Mouse (Mus musculus): Measurements from ENCODE around the gene Lrba.

Gene Lrba

DNA sequence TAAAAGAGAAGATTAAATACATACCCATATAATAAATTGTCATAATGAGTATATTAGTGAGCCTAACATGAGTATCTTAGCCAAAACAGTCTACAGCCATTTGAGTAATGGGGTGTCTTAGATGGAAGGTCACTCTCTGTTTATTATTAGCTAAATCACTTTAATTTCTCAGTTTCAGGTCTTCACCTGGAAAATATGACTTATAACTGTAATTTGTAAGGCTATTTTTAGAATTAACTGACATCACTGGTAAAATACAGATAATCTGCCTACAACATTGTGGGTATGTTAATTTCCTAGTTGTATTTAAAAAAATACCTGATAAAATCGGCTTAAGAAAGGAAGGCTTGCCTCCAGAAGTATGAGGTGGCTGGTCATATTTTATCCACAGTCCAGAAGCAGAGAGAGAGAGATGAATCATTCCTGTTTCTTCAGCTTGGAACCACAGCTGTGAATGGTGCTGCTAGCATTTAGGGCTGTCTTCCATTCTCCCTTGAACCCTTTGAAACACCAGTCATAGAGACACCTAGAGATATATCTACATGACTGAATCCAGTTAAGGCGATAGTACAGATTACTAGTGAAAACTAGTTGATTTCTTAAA, 294.1 kb downstream of the Lrba start:
- DNase-seq (ENCODE audit: low read depth): no peak

DNA sequence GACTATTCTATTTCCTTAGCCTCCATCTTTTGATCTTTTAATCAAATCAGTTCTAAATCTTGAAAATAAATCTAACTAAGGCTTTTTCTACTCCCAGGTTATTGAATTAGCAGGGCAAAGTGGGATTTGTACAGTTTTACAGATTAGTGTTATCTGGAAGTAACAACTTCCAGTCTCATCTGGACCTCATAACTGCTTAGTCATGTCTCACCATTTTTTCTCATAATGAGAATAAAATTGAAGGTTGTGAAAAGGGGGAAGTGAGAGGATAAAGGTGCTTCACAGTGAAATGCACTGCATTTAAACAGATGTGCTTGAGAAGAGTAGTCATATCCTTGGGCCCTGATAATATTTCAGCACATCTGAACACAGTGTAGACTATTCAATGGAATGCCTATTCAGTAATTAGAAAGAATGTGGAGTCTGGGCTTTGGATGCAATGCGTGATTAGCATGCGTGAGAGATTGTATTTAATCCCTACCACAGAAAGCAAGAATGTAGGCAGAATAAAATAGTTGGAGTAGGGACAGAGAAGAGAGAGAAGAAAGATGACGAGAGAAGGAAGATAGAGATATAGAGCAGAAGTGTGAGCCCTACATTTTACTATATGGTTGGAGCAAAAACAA, 298.5 kb downstream of the Lrba start:
- DNase-seq (ENCODE audit: low read depth): no peak

DNA sequence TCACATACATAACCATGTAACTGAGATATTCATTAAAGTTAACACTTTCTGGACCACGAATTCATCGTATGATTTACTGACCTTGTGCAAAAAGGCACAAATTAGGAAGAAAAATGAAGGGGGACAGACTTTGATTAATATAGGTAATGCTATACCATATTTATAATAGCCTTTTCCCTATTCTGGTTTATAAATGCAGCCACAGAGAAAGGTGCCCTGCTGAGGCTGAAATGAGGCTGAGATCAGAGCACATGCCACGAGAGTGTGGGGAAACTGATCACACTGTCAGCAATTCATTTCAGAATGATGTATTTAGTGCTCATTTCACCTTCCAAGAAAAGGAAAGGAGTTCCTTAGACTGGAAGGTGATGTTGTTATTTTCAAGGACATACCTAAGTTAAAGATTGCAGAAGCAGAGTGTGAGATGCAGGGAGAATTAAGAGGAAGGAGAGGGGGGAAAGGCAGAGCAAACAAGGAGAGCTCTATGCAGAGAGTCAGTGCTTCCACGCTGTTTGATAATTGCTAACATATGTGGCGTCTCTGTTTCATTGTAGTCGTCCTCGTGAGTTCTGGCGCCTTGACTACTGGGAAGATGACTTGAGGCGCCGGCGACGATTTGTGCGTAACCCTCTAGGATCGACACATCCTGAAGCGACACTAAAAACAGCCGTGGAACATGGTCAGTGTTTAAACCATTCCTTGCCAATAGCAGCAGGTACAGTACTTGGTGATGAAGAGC, 307.2 kb downstream of the Lrba start:
- no peak for DNase-seq (ENCODE audit: low read depth)

GRCm38 (mm10) chr3:86536751-86537150, 312.3 kb downstream of the Lrba start:
- no peak for DNase-seq (ENCODE audit: low read depth)

DNA sequence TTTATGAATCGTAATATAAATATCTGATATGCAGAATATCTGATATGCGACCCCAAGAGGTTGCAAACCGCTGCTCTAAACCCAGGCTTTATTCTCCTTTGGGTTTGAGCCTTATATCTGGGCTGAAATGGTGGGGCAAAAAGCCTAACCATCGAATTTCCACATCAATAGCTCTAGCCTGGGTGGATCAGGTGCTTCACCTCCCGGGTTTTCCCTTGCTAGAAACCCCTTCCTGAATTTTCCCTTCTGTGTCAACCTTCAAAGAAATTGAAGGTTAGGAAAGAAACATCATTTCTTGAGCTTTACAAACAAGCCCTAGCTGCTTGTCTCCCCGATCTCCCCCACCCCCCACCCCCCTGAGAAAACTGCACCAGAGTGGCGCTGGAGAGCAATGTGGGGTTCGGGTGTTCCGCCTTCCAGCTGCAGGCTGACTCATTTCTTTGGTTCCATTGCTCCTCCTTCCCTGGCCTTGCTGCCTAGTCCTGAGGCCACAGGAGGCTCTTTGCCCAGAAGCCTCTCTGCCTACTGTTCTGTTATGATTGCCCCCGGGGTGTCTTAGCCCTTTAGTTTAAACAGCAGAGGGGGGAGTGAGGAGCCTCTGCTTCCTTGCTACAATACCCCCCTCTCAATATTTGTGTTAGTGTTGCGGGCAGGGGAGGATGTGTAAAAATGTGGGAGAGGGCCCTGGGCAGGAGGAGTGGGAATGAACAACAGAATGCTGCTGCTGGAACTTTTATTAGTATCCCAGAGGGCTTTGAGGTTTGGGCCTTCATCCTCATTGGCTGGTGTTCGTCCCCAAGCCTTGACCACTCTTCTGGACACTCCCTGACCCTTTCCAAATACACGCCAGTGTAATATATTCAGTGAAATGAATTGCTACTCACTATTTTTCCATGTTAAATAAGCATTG, 314.4 kb downstream of the Lrba start:
- peak; percentile 84 for DNase-seq (ENCODE audit: low read depth)

DNA sequence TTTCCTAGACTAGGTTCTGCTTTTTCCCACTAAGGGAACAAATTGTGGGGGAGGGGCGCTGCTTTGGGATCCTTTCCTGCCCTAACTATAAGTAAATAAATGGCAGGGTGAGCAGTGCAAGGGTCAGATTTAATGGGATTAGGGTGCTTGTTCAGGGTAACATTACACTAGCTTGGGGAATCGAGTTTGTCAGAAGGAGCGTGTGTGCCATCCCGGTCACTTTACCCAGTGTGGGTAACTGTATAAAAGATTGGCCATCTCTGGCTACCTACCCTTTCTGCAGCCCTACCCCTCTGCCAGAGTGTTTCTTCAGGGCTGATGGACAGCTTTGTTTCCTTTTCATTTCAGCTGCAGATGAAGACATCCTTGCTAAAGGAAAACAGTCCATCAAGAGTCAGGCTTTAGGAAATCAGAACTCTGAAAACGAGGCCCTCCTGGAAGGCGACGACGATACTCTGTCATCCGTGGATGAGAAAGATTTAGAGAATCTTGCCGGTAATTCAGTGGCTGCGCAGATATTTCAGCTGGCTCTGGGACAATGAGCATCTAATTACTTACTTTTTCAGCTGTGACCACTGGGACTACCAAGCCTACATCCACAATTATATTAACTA, 315.2 kb downstream of the Lrba start:
- no peak for DNase-seq (ENCODE audit: low read depth)

GRCm38 (mm10) chr3:86541074-86541614, 316.7 kb downstream of the Lrba start:
- no peak for DNase-seq (ENCODE audit: low read depth)

DNA sequence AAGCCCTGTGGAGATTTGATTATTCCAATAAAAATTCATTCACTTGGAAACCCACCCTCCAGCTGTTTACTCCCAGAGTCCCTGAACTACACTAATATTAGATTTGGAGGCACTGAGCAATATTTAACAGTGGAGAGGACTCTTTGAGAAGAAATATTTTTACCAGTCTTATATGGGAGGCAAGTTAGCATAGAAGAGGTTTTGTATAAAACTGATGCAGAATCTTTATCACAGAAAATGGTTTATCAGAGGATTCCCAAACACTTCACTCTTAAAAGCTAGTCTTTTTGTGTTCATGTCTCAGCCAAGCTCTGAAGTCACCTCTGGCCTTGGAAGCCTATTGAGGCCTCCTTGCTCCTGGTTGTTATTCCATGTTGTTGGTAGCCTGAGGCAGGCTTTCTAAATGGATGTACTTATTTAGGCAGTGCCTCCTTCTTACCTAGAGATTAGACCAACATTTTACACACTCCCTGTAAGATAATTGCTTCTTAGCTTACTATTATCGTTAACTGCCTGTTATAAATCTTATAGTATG, 317.4 kb downstream of the Lrba start:
- no peak for DNase-seq (ENCODE audit: low read depth)

GRCm38 (mm10) chr3:86544785-86545184, 320.3 kb downstream of the Lrba start:
- peak; percentile 63 for DNase-seq (ENCODE audit: low read depth)

GRCm38 (mm10) chr3:86545945-86546344, 321.5 kb downstream of the Lrba start:
- DNase-seq (ENCODE audit: low read depth): no peak

- peak; percentile 77 for DNase-seq (ENCODE audit: low read depth)
These were observed 322.2 kb downstream of the Lrba start for GRCm38 (mm10) chr3:86546471-86547250.

DNA sequence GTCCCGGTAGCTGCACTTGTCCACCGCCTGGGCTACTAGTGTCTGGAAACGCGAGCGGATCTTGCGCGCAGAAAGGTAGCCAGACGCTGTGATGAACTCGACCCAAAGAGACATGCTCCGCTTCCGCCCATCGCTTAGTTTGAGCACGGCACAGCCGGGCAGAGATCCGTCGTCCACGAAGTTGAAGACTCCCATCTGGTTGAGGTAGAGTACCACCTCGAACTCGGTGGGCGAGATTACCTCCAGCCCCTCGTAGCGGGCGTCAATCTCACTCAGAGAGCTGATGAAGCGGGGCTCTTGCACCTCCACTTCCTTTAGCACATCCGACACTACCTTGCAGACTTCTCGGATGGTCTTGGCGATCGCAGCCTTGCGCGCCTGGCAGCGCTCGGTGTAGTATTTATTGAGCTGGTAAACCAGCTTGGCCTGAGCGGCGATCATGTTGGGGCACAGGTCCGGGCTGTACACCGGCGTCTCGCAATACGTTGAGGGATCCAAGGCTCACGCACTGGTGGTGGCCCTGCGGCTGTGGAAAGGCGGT, 322.8 kb downstream of the Lrba start:
- DNase-seq (ENCODE audit: low read depth): peak; percentile 45

DNA sequence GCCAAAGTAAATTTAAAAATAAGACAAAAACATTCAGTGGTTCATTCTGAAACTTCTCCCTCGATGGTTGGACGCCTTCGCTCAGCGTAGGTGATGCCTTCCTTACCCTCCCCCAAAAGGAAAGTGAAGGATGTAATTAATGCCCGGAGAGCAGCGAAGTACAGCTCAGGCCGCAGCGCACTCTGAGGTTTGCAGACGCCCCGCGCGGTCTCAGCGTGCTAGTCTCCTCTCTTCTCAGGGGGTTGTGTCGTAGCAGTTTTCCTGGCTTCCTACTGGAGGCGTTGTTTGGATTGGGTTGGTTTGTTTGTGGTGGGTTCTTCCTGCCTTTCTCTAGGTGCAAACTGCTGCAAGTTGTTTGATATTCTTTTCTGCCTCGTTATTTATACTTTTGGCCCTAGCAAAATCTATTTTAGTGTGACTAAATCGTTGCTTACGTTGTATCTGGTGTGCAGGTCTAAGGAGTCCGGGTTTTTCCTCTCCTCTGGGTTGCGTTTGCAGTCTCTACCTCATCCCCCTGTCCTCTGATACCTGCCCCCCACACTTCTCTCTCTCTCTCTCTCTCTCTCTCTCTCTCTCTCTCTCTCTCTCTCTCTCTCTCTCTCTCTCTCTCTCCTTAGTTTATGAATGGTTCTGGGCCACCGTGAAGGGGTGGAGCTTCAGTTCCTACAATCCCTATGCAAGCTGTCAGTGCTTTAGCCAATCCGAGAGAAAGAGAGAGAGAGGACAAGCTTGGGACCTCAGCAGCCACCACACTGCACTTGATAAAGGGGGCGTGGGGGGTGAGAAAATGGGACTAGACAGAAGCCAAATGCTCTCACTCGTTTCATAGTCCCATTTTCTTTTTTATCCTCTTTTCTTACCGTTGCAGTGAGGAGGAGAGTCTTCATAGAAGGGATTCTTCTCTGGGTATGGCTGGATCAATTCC, 323.9 kb downstream of the Lrba start, which contains the start of gene Mab21l2:
Mab21l2 (minus strand) TSS at position 539 of the 925 bp plus-strand sequence.
- DNase-seq (ENCODE audit: low read depth): peak; percentile 80

GRCm38 (mm10) chr3:86550301-86551010, 326.0 kb downstream of the Lrba start:
- peak; percentile 67 for DNase-seq (ENCODE audit: low read depth)

GRCm38 (mm10) chr3:86551011-86551728, 326.7 kb downstream of the Lrba start:
- peak; percentile 53 for DNase-seq (ENCODE audit: low read depth)

DNA sequence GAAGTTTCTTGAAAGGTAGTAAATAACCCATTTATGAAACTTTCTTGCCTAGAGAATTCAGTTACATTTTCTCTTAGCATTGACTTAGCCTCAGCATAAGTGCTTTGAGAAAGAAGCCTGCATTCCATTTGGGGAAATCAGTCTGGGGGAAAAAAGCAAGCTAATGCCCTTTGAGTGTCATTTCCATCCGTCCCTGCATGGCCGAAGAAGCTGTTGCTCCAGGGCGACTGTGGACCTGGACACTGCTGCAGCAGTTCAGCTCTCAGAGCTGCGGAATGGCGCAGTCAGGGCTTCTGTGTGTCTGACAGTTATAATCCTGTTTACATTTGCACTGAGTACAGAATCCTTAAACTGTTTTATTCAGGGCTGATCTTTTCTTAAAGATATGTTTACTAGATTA, 327.7 kb downstream of the Lrba start:
- no peak for DNase-seq (ENCODE audit: low read depth)

- no peak for DNase-seq (ENCODE audit: low read depth)
These were observed 334.5 kb downstream of the Lrba start for GRCm38 (mm10) chr3:86558976-86559375.

- DNase-seq (ENCODE audit: low read depth): no peak
These were observed 335.2 kb downstream of the Lrba start for GRCm38 (mm10) chr3:86559635-86560034.
